Mouse (Mus musculus): ENCODE data around the gene Ndufaf2. TPM values are rescaled to one million over a fixed set of nuclear protein-coding genes. Genes with fewer than 3 reads are reported as not detected.

The Ndufaf2 gene
- polyA plus RNA-seq (2017; shearing (Covaris generic)) = 19.0 TPM

GRCm38 (mm10) chr13:108158465-108159240 lies at the start of gene Ndufaf2, which contains the start of gene Ercc8:
Ndufaf2 (minus strand) TSS chr13:108158623.
Ercc8 (plus strand) TSS chr13:108158731.

GRCm38 (mm10) chr13:108044222-108044941 lies 114.0 kb downstream of the Ndufaf2 start, which contains the start of gene Smim15:
Smim15 (plus strand) TSS chr13:108044446.

Other genes starting within 250 kb of the Ndufaf2 start
- 68.5 TPM for gene Smim15, start 114.2 kb downstream of the Ndufaf2 start, polyA plus RNA-seq (2017; shearing (Covaris generic))
- gene Ercc8, start 108 bp upstream of the Ndufaf2 start, polyA plus RNA-seq (2017; shearing (Covaris generic)) = 17.9 TPM
- gene Elovl7, start 55.8 kb upstream of the Ndufaf2 start, polyA plus RNA-seq (2017; shearing (Covaris generic)) = 0.29 TPM
- 0.77 TPM for gene Depdc1b, start 157.7 kb upstream of the Ndufaf2 start, polyA plus RNA-seq (2017; shearing (Covaris generic))

All from CD4-positive, CD25-positive, alpha-beta regulatory T cell (primary cell).